Mouse (Mus musculus) neural tube, embryonic 10.5 days (tissue): ENCODE measurements around the gene Wnt3.
"Not testable (repeated sequence)": the region's sequence is repeated elsewhere in the genome, so short reads cannot be mapped to it uniquely, and the experiment has no call there.

Source experiments
- DNase-seq: peaks from one replicate; pipeline ENCODE4 v3.0.0-alpha.2; 2017; ENCODE audit warnings: low spot score; ENCODE audit errors: extremely low spot score

Wnt3 gene

GRCm38 (mm10) chr11:103773387-103774227, at the start of gene Wnt3:
Gene Wnt3, plus strand, starts transcription at chr11:103774150.
- DNase-seq = peak; percentile 76

GRCm38 (mm10) chr11:103724331-103724771, 49.6 kb upstream of the Wnt3 start:
- DNase-seq = no peak

GRCm38 (mm10) chr11:103729282-103729985, 44.5 kb upstream of the Wnt3 start:
- DNase-seq = no peak

GRCm38 (mm10) chr11:103731594-103731993, 42.4 kb upstream of the Wnt3 start:
- DNase-seq = no peak

GRCm38 (mm10) chr11:103732306-103732705, 41.6 kb upstream of the Wnt3 start:
- DNase-seq = no peak

- DNase-seq = no peak
Observed at GRCm38 (mm10) chr11:103733069-103733468, 40.9 kb upstream of the Wnt3 start.

GRCm38 (mm10) chr11:103733961-103734360, 40.0 kb upstream of the Wnt3 start:
- DNase-seq = no peak

- DNase-seq = no peak
Observed at GRCm38 (mm10) chr11:103734411-103735045, 39.4 kb upstream of the Wnt3 start.

- no peak for DNase-seq
Observed at GRCm38 (mm10) chr11:103735046-103735781, 38.7 kb upstream of the Wnt3 start.

GRCm38 (mm10) chr11:103749306-103750089, 24.5 kb upstream of the Wnt3 start, which contains the start of gene Wnt9b:
Gene Wnt9b, minus strand, starts transcription at chr11:103749821.
- DNase-seq = peak; percentile 58

GRCm38 (mm10) chr11:103750612-103751011, 23.3 kb upstream of the Wnt3 start:
- no peak for DNase-seq

- no peak for DNase-seq
Observed at GRCm38 (mm10) chr11:103758054-103758453, 15.9 kb upstream of the Wnt3 start.

GRCm38 (mm10) chr11:103758706-103759105, 15.2 kb upstream of the Wnt3 start:
- peak; percentile 83 for DNase-seq

- DNase-seq = no peak
Observed at GRCm38 (mm10) chr11:103760101-103760500, 13.8 kb upstream of the Wnt3 start.

GRCm38 (mm10) chr11:103760891-103761290, 13.1 kb upstream of the Wnt3 start:
- not testable (repeated sequence) for DNase-seq

- peak; percentile 42 for DNase-seq
Observed at GRCm38 (mm10) chr11:103763410-103764163, 10.4 kb upstream of the Wnt3 start.

GRCm38 (mm10) chr11:103764601-103765000, 9.3 kb upstream of the Wnt3 start:
- DNase-seq = no peak

GRCm38 (mm10) chr11:103765556-103766011, 8.4 kb upstream of the Wnt3 start:
- DNase-seq = peak; percentile 41

- peak; percentile 35 for DNase-seq
Observed at GRCm38 (mm10) chr11:103771160-103771817, 2.7 kb upstream of the Wnt3 start.
